Mouse (Mus musculus) left cerebral cortex, postnatal 4 days (tissue): Measurements from ENCODE around the gene Gm20683. TPM values are rescaled to one million over a fixed set of nuclear protein-coding genes. Genes with fewer than 3 reads are reported as not detected.
A peak's percentile ranks its signal among the peaks of the same experiment; 100 is the strongest.
"Not testable (repeated sequence)": the region's sequence is repeated elsewhere in the genome, so short reads cannot be mapped to it uniquely, and the experiment has no call there.

Experiments
- DNase-seq: peaks from one replicate; pipeline ENCODE4 v3.0.0-alpha.2; 2022
- intact Hi-C: fragments of 180-260 bp; cut with DNase I; formaldehyde crosslinking; loops from one replicate; pipeline ENCODE4 v1.15.1; 2025
- total RNA-seq, 2 experiments: library from RNA; stranded (reverse); gene quantifications; 2 replicates each; pipeline ENCODE4 v1.2.3; 2021

Gm20683 gene
- total RNA-seq, 2 experiments from 2014 or later, result 22.7 to 26.6 TPM

DNA sequence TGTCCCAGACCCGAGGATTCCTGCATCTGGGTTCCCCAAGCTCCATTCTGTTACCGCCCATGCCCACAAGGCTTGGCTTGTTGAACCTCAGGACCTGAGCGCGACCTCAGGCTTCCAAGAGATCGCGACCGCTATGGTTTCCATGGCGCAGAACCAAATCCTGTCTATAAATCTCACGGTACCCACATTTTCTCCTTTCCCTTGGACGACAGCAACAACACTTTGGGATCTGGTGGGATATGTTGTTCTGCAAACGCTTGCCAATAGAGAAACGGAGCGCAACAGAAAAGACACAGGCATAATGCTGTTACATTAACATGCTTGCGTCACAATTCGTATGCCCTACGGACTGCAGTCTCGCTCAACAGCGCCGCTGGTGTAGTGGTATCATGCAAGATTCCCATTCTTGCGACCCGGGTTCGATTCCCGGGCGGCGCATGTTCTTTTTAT lies 33.2 kb upstream of the Gm20683 start, which contains the start of gene Mettl26:
TSS of gene Mettl26 (plus strand) at position 354 of the 450 bp plus-strand sequence.
- intact Hi-C loops, result no loop called here
- peak; percentile 92 for DNase-seq

DNA sequence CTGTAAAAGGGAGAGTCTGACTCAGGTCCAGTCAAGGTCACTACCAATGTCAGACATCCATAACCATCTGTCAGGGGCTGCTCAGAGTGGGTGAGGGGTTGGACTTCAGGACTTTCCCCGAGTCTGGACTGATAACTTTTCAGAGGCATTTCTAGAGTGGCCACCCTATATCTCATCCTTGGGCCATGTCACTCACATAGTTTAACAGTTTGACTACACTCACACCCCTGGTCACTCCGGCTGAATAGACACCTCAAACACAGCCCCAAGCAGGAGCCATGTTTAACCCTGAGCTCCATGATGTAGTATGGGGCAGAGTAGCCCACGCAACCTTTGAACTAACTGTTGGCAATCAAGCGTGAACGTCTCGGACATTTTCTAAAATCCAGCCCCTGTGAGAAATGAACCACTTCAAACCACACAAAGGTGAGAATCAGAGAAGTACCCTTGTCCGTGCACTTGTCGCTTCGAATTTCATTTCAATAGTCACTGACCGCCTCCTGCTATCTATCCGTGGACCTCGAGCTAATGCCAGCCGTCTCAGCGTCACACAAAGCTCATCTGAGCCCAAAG lies 32.7 kb upstream of the Gm20683 start:
- no peak for DNase-seq
- intact Hi-C loops, result no loop called here

DNA sequence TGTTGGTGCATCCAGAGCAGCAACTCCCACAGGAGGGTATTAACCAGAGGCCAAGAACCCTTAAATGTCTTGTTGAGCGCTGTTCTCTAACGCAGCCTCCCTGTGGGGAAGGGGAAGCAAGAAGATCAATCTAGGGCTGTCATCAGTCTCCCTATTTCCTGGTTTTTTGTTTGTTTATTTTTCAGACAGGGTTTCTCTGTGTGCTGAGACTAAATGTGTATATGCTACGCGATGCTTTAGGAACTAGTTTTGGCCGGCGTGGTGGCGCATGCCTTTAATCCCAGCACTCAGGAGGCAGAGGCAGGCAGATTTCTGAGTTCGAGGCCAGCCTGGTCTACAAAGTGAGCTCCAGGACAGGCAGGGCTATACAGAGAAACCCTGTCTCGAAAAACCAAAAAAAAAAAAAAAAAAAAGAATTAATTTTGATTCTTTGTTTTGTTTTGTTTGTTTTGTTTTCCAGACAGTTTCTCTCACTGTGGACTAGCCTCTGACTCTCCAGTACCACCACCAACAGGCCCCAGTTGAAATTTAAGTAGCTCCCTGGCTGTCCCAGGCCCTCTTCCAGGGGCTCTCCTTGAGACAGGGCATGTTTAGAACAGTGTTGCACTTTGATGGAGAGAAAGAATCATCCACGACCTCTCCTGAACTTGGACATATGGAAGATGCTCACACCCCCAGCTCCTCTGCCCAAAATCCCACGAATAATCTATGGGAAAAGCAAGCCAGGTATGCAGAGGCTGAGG lies 32.0 kb upstream of the Gm20683 start:
- intact Hi-C loops, result no loop called here
- DNase-seq, result no peak

DNA sequence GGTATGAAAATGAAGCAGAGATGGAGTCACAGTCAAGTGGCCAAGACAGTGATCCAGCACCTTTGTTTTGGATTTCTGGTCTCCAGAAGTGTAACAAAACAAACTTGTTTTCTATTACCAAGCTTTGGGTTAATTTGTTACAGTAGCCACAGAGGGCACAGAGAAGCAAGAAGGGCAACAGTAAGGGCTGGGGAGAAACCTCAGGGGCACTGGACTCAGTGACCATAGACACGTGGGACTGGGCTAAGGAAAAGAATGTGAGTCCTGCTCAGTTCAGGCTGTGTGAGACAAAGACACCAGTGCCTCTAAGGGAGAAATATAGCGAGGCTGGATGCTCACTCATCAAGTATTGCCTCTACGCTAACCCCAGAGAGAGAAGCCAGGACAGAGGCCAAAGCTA lies 31.1 kb upstream of the Gm20683 start:
- no peak for DNase-seq
- intact Hi-C loops, result no loop called here

DNA sequence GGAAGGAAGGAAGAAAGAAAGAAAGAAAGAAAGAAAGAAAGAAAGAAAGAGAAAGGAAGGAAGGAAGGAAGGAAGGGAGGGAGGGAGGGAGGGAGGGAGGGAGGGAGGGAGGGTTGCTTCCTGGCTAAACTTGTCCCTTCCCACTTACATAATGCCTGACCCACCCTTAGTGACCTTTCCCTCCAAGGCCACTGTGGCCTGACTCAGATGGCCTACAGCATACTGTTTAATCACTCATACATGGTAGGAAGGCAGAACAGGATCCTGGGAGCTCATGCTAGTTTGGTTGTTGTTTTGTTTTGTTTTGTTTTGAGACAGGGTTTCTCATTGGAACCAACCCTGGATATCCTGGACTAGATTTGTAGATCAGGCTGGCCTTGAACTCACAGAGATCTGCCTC lies 30.0 kb upstream of the Gm20683 start:
- intact Hi-C loops, DNase-seq: not testable (repeated sequence)

DNA sequence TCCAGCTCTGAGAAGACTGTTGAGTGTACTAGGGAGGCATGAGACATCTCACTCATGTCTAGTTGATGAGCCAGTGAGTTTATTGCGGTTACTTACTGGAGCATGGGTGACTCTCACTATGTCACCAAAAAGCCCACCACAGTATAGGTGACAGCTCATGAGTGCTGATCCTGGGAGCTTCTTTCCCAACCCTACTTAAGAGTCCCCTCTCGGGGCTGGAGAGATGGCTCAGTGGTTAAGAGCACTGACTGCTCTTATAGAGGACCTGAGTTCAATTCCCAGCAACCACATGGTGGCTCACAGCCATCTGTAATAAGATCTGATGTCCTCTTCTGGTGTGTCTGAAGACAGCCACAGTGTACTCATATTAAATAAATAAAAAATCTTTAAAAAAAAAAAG lies 28.4 kb upstream of the Gm20683 start:
- intact Hi-C loops, result no loop called here
- no peak for DNase-seq

DNA sequence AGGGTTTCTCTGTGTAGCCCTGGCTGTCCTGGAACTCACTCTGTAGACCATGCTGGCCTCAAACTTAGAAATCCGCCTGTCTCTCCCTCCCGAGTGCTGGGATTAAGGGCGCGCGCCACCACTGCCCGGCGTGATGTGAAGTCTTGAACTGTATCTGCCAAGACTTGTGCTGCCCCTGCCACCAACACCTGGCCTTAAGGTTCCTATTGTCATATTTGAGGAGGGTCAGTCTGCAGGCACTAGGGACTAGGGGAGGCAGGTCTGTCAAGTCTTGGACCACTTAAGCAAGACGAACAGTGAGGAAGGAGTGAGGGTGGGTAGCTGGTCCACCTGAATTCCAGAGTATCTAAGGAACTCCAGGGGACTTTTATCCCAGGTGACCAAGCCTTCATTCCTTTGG lies 27.9 kb upstream of the Gm20683 start:
- intact Hi-C loops, result no loop called here
- DNase-seq, result no peak

DNA sequence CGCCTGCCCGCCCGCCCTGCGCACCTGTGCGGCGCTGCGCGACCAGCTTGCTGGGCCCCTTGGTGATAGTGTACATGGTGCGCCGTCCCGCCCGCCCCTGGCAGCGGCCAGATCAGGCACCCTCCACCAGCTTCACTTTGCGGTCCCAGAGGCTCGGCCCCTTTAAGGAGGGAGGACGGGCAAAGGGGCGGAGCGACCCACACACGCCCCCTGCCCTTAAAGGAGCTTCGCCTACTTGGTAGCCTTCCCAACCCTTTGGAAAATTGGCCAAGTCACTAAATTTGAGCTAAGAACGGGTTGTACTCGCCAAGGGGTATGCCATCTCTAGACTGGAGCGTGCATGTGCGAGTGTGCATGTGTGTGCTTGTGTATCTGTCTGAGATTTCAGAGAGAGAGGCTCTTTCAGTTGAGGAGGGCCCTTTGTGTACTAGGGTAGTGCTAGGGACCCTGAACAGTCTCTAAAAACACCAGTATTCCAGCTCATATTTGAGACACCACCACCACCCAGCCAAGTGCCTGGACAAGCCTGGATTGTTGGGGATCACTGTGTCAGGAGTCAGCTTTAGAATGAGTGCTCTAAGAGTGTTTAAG lies 27.1 kb upstream of the Gm20683 start, which contains the start of gene Mcrip2:
TSS of gene Mcrip2 (minus strand) at position 164 of the 591 bp plus-strand sequence.
- peak; percentile 79 for DNase-seq
- intact Hi-C loops, result no loop called here

DNA sequence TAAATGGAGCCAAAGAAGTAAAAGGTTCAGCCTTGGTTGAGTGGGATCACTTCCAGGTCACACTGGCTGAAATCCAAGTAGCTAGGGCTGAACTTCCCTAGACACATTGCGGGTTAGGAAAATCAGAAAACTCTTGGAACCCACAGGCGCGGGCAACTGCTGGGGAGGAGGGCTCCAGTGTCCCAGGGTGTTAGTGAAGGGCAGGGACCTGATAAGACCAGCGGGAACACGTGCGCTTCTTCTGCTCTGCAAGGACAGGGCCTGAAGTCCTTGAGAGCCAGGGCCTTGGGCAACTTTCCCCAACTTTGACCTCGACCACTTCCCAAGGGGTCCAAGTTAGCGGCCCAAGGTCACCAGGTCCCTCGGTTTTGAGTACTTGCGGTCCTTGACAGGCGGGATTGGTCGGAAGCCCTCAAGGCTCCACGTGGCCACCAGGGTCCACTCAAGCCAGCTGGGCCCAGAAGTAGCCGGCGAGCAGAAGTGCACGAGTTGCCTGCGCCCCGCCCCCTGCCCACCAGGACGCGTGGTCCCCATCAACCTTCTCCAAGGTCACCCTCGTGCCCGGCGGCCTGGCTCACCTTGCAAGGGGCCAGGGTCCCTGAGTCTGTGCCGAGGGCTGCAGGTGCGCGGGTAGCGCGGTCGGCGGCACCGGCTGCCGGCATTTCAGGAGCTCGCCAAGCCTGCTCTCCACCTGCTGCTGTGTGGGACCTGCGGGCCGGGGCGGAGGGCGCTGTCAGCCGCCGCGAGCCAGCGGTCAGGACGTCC lies 26.5 kb upstream of the Gm20683 start:
- intact Hi-C loops, result no loop called here
- DNase-seq, result no peak

DNA sequence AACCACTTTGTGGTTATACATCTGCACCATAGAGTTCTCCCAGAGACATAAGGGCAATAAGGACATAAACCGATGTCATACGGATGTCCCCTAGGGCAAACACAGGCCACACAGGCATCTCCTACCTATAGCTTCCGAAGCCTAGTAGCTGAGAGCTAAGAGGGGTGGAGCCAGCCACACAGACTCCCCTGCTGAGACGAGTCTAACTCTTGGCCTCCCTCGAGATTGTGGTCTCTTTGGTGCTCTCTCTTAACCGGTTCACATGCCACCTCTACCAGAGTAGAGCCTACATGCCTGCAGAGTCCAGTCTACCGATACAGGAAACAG lies 25.9 kb upstream of the Gm20683 start:
- no peak for DNase-seq
- intact Hi-C loops, result no loop called here

DNA sequence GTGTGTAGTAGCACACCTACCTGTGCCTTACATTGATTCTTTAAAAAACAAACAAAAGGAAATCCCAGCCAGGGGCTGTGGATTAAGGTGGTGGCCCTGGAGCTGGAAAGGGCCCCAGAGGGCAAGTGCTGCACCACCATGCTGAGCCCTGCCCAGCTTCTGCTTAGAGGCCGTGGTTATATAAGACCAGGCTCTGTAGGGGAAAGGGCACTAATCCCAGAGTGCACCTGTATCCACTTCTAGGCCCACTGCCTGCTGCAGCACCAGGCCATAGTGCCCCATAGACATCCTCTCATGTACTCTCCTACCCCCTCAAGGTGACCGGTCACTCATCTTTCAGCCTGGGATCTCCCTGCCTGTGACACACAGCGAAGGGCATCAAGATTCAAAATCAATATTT lies 24.6 kb upstream of the Gm20683 start:
- no peak for DNase-seq
- intact Hi-C loops, result no loop called here

DNA sequence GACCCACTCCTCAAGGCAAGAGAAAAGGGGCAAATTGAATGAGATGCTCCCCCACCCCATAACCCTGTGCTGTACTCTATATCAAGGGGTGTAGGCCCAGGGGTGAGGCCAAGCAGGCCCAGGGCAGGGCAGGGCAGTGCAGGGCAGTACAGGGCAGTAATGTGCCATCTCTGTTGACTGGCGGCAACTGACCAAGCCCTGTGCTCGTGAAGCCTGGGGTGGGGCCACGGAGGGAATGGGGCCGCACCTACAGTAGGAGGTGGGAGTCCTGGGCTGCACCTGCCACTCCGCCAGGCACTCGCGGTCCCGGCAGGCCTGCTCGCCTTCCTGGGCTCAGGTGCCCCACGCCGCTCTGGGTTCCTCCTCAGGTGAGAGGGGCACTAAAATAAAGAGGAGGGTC lies 23.7 kb upstream of the Gm20683 start:
- no peak for DNase-seq
- intact Hi-C loops, result no loop called here

DNA sequence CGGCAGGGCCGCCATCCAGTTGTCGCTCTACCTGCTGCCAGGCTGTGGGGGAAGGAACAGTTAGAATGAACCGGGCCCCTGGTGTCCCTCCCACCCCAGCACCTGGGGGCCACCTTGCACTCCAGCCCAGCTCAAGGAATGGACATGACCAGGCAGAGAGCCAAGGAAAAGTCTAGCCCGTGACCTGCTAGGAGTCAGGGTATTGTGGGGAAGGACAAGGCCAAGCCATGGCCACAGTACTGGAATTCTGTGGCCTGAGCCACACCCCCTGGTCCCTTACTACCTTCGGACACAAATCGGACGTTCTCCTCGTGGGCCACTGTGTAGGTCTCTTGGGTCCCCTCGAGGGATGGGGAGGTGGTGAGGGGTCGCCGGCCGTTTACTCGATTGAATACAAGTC lies 22.7 kb upstream of the Gm20683 start:
- intact Hi-C loops, result no loop called here
- no peak for DNase-seq

DNA sequence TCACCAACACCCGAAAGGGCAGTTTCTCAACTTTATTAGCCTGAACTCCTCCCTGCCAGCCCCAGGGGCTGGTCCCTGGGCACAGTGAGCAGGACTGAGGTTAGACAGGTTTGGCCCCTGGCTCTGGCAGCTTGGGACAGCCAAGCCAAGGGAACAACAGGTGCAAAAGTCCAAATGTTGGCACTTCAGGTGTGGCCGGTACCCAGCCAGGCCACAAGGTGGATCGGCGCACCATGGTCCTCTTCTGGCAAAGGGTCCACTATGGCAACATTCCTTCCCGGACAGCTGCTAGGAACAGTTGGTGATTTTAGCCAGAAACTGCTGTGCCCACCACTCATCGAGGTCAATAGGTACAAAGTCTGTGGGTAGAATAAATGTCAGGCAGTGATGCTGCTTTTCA lies 22.1 kb upstream of the Gm20683 start:
- DNase-seq, result no peak
- intact Hi-C loops, result no loop called here

DNA sequence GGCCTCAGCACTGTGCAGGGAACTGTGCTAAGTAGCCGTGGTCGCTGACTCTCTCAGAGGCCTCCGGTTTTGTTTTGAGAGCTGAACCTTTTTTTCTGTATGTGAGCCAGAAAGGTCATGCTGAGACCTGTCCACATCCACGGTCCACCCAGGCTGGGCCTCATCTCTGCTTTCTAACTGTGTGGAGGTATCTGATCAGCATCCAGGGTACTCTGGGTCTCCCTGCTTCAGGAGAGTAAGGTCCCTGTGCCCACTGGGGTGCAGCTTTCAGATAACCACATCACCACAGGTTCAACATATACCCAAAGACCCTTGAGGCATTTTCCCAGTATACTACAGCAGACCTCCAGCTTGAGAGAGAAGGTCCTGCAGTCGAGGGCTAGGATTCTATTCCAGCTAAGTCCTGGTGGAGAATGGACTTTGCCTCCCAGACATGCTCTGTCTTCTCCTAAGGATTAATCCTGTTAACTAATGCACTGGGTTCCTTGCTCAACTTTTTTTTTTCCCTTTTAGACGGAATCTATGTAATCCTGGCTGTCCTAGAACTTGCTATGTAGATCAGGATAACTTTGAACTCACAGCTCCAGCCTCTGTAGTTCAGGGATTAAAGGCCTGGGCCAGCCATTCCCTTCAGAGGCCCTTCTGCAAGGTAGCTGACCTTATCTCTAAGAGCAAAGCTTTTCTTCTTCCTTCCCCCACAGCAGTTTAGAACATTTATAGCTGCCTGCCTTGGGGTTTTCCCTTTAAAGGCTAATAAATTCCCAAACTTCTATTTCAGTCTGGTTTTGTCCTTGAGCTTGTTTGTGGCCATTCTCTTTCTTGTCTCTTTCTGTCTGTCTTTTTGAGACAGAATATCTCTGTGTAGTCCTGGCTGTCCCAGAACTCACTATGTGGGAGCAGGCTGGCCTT lies 20.4 kb upstream of the Gm20683 start:
- intact Hi-C loops, result no loop called here
- no peak for DNase-seq

DNA sequence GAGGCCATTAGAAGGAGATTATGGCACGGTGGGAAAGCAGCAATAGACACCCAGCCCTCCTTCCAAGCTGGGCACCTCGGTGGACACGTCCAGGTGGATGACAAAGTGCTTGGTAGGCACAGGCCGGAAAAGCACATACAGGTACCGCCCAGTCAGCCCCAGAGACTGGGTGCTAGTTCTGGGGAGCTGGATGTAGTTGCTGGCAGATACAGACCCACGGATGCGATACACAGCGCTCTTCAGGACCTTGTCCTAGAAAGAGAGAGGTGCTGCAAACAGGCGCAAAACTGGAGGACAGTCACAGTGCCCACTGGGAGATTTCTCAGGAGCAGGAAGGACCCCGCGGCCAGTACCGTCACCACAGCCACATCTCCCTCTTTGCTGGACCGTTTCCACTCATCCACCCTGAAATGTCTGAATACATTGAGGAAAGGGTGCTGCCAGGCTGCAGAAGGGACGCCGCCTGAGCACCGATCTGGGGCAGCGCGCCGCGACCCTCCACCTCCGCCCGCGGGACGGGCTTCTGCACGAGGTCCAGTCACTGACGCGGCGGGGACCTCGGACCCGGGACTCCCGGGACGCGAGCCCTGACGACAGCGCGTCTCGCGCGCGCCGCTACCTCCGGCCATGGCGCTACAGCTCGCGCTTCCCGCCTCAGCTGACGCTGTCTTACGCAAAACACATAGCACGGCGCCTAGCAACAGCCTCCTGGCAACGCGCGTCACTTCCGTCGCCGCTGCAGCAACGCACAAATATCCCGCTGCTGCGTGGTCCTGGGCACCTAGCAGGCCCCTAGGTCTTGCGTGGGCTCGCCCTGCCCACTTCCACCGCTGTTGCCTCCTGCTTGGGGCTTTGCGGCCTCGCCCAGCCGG lies 19.5 kb upstream of the Gm20683 start, which contains the start of gene Wdr90:
TSS of gene Wdr90 (minus strand) at position 670 of the 872 bp plus-strand sequence.
- DNase-seq, result peak; percentile 90
- intact Hi-C loops, result no loop called here

DNA sequence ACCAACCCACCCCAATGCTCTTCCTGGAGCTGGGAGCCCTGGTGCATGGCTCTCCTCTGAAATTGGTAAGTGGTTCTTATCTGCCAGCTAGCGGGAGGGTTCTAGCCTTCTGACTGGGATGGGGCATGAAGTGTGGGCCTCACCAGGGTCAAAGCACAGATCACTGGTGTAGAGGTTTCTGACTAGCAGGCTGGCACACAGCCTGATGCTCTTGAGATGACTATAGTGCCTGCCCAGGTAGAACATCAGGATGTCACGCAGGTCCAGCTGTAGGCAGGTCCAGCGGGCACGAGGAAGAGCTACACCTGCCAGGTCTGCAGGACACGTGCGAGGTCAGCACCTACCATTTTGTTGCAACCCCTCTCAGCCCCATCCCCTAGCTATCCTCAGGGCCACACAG lies 18.7 kb upstream of the Gm20683 start:
- DNase-seq, result no peak
- intact Hi-C loops, result no loop called here

DNA sequence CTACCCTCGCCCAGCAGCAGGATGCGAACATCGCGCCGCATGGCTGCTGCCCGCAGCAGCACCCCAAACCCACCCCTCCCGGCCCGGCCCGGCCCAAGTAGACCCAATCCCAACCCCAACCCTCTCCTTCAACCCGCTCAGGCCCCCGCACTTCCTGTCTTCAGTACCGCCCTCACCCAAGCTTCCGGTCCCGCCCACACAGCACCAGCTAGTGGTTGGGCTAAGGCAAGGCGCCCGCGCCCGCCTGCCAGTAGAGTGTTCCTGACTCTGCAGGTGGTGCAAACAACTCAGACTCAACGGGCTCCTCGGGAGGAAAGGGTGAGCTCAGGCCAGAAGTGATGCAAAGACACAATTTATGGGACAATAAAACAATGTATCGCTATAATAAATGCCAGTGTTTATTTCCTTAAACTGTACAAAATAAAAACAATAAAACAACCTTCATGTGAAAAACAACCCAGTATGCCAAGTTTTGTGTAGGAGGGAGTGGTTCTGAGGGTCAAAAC lies 2.9 kb upstream of the Gm20683 start, which contains the start of gene Rhot2:
TSS of gene Rhot2 (minus strand) at position 456 of the 506 bp plus-strand sequence.
- intact Hi-C loops, result no loop called here
- DNase-seq, result peak; percentile 95
